Mouse (Mus musculus) heart, adult 11 months (tissue): ENCODE results near the gene Cmbl.

Experiments
- DNase-seq: peaks from one replicate; pipeline ENCODE4 v3.0.0; 2022

Gene Cmbl

GRCm38 (mm10) chr15:31565184-31565583 lies at the start of gene Cmbl:
Gene Cmbl (plus strand): TSS chr15:31565389.
- DNase-seq = no peak

- no peak for DNase-seq
Measured at GRCm38 (mm10) chr15:31517186-31517585, 48.0 kb upstream of the Cmbl start.

- DNase-seq = no peak
Measured at GRCm38 (mm10) chr15:31518371-31518770, 46.8 kb upstream of the Cmbl start.

- no peak for DNase-seq
Measured at GRCm38 (mm10) chr15:31519000-31519399, 46.2 kb upstream of the Cmbl start.

- no peak for DNase-seq
Measured at GRCm38 (mm10) chr15:31526463-31526862, 38.7 kb upstream of the Cmbl start.

DNA sequence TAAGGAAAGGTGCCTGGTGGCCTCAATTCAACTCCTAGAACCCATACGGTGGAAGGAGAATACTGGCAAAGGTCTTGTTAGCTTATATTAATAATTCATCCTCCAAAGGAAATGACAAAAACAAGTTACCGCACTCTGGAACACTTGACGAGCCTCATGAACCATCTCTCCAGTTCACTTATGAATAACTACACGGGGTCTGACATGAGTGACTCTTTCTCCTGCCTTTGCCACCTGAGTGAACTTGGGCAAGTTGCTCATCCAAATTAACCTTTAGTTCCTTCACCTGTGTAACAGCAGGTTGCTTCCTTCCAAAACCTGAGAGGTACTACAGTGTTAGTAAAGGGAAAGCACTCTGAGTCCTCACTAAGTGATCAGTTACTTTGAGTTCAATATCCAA lies 36.7 kb upstream of the Cmbl start:
- DNase-seq = peak; percentile 68

GRCm38 (mm10) chr15:31529103-31529502 lies 36.1 kb upstream of the Cmbl start:
- DNase-seq = no peak

GRCm38 (mm10) chr15:31529811-31530658 lies 35.2 kb upstream of the Cmbl start:
- DNase-seq = peak; percentile 96

DNA sequence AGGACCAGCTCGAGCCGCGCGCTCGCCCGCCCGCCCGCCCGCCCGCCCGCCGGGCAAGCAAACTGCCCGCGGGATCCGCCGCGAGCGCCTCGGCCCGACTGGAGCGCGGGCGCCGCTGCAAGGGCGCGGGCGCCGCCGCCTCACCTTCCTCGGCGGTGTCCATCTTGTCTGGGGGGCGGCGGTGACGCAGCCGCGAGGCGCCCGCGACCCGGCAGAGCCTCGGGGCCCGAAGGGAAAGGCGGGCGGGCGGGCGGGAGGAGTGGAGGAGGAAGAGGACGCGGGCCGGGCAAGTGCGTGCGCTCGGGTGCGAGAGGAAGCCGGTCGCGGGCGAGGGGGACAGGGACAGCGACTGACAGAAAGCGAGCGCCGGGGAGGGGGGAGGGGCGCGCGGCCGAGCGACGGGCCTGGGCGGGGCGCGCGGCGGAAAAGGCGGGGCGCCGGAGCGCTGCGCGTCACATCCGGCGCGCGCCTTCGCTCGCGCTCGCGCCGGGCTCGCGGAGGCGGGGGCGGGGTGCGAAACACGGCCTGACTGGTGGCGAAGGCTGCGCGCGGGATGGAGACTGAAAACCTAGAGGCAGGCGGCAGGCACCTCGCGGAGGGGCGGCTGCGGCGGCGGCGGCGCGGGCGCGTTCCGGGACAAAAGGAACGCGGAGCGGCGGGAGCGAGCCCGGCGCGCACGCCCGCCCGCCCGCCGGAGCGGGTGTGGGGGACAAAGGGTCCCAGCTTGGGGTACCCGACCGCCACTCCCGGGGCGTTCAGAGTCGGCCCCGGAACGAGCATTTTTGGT lies 34.3 kb upstream of the Cmbl start, which contains the start of gene March6:
Gene March6, minus strand, starts transcription at position 395 of the 787 bp plus-strand sequence.
- peak; percentile 99 for DNase-seq

GRCm38 (mm10) chr15:31531446-31532330 lies 33.5 kb upstream of the Cmbl start:
- no peak for DNase-seq

DNA sequence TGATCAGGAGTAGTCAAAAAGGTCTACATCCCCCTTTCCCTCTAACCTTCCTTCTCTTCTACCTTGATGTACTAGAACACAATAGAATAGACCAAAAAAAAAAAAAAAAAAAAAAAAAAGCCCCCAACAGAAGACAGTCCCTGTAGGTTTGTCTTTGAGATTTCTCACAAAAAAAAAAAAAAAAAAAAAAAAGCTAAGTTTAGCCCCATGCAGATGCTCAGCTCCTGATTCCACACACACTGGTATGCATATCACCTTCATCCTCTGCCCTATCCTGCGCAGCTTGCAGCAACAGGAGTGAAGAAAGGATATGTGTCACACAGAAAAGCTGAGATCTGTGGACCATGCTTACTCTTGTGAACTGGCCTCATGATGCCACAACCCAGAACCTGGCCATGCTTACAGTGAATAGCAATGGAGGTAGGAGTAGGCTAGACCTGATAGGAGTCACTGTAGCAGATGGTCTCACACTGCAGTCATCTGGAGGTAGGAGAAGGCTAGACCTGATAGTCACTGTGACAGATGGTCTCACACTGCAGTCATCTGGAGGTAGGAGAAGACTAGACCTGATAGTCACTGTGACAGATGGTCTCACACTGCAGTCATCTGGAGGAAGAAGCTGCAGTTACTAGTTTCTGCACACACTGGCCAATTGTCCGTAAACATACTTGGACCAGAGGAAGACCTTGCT lies 32.7 kb upstream of the Cmbl start:
- no peak for DNase-seq

DNA sequence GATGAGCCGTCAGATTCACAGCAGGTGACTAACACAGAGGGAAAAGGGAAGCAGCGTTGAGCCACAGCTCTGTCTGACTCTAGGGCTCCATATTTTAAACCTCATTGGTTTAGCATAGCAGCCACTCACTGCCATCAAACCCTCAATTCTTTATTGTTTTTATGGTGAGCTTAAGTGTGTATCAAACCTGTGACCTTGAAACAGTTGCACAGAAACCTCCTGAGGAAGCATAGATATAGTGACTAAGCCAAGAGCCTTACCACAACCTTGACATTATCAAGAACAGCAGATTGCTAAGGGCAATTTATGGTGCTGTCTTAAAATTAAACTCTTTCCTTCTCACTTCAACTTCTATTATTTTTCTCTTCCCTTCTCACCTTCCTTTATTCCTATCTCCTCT lies 31.7 kb upstream of the Cmbl start:
- no peak for DNase-seq

DNA sequence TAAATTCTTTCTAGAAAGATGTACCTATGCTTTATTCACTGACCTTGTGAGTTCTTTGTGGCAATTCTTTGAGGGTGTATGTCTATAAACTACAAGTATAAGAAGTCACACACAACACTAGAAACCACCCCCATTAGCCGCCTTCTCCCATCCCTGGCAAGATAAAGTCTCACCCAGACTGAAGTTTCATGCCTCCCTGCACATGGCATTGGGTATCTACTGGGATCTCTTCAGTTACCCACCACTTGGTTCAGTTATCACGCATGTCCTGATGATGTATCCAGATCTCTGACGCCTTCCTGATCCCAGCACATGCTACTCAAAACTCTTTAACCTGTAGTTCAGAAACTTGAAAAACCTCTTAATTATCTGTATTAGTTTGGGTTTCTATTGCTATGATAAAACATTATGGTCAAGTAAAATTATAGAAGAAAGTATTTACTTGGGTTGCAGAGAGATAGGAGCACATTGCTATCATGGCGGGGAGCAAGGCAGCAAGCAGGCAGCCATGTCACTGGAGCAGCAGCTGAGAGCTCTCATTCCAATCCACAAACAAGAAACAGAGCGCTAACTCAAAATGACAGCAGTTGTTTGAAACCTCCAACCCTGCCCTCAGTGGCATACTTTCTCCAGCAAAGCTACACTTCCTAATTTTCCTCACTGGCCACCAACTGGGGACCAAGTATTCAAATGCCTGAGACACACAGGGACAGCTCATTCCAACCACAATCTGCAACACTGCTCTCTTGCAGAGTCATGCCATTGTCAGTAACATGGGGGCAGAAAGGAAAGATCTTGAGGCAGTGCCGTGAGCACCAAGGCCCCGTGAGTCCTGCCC lies 30.5 kb upstream of the Cmbl start:
- DNase-seq = no peak

DNA sequence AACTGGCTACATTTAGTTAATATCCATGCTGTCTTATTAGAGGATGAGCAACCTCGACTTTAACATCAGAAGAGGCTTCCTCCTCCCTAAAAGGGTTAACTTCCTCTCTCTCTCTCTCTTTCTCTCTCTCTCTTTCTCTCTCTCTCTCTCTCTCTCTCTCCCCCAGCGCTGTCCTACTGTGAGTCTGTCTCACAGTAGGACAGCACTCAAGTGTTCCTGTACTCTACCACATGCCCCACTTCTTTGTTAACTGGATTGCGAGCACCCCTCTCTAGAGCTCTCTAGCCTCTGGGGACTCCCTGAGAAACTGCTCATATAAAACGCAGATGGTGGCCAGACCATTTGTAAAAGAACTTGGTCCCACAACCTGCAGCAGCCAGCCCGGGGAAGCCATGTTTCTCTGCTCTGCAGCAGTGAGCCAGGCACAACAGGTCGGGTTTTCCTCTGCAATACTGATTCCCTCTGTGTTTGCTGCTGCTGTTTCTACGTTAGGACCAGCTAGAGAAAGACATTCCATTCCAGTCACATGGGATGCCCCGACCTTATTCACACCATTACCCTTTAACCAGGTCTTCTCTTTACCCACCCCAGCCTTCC lies 29.8 kb upstream of the Cmbl start:
- DNase-seq = no peak

GRCm38 (mm10) chr15:31536051-31536737 lies 29.0 kb upstream of the Cmbl start:
- no peak for DNase-seq

GRCm38 (mm10) chr15:31537706-31538105 lies 27.5 kb upstream of the Cmbl start:
- DNase-seq = no peak

DNA sequence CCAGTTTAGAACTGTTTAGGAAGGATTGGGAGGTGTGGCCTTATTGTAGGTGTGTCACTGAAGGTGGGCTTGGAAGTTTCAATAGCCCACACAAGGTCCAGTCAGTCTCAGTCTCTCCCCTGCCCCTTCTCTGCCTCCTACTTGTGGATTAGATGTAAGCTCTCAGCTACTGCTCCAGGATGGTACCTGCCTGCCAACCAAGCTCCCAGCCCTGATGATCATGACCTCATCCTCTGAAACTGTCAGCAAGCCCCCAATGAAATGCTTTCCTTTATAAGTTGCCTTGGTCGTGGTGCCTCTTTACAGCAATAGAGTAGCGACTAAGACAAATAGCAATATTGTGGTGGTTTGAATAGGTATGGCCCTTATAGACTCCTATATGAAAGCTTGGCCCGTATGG lies 26.8 kb upstream of the Cmbl start:
- peak; percentile 63 for DNase-seq

GRCm38 (mm10) chr15:31539643-31540512 lies 25.3 kb upstream of the Cmbl start:
- DNase-seq = peak; percentile 88

- DNase-seq = no peak
Measured at GRCm38 (mm10) chr15:31540513-31540802, 24.7 kb upstream of the Cmbl start.
